Mouse (Mus musculus): ENCODE measurements around the gene Iqcn. TPM values are rescaled to one million over a fixed set of nuclear protein-coding genes. Genes with fewer than 3 reads are reported as not detected.
A peak's percentile ranks its signal among the peaks of the same experiment; 100 is the strongest.

Iqcn gene
- total and polyA plus RNA-seq, 3 experiments: 0.06 TPM; not detected in 2

- intact Hi-C loops (cut with DNase I): no loop called here
- Histone ChIP-seq H3K9ac (ENCODE audit: low read depth, low read length) (no peak overlapping the region), H3K4me3 (no peak overlapping the region), H3K4me1 (ENCODE audit: control insufficient read depth, insufficient read depth, low read length) (peaks cover 16% of the 10 kb centered on the region), H3K79me2 (replicated peaks; ENCODE audit: control insufficient read depth, insufficient read depth, low read length) (no peaks in the 10 kb centered on the region), H3K36me3 (ENCODE audit: control insufficient read depth, insufficient read depth, low read length) (no peaks in the 10 kb centered on the region), H3K27ac (peak overlapping the region; percentile 85; the same call in 1 of the 2 replicates), H3K27me3 (ENCODE audit: control insufficient read depth, insufficient read depth, low read length) (no peaks in the 10 kb centered on the region)
- no peak for DNase-seq
- 65% methylated on average over 3 of the region's 3 CpGs for WGBS
- TF ChIP-seq CTCF (IDR thresholded peaks at IDR 0.05) (no peak), POLR2A (IDR thresholded peaks at IDR 0.05; ENCODE audit: insufficient read depth, low read depth, low read length) (no peak), EP300 (IDR thresholded peaks at IDR 0.05; ENCODE audit: insufficient read depth, low read depth, low read length) (no peak)
These were observed 21.8 kb upstream of the Iqcn start for GRCm38 (mm10) chr8:70681410-70681809.

GRCm38 (mm10) chr8:70682193-70682592, 21.1 kb upstream of the Iqcn start:
- Histone ChIP-seq H3K27ac (peak overlapping the region; percentile 85), H3K4me3 (peak overlapping the region; percentile 15; the same call in 1 of the 2 replicates), H3K27me3 (ENCODE audit: control insufficient read depth, insufficient read depth, low read length) (no peaks in the 10 kb centered on the region), H3K9ac (ENCODE audit: low read depth, low read length) (peak overlapping the region; percentile 31), H3K36me3 (ENCODE audit: control insufficient read depth, insufficient read depth, low read length) (no peaks in the 10 kb centered on the region), H3K79me2 (replicated peaks; ENCODE audit: control insufficient read depth, insufficient read depth, low read length) (no peaks in the 10 kb centered on the region), H3K4me1 (ENCODE audit: control insufficient read depth, insufficient read depth, low read length) (peaks cover 17% of the 10 kb centered on the region)
- intact Hi-C loops (cut with DNase I): no loop called here
- DNase-seq: peak; percentile 81 to 90
- 3% methylated on average over 19 of the region's 19 CpGs for WGBS
- peak; percentile 66; the same call in 1 of the 2 replicates for TF ChIP-seq POLR2A (IDR thresholded peaks at IDR 0.05; ENCODE audit: insufficient read depth, low read depth, low read length)
- TF ChIP-seq CTCF (IDR thresholded peaks at IDR 0.05): peak; percentile 53
- TF ChIP-seq EP300 (IDR thresholded peaks at IDR 0.05; ENCODE audit: insufficient read depth, low read depth, low read length): 0 out of 2 replicates have a peak, but pooled peaks have one; percentile 49

GRCm38 (mm10) chr8:70682692-70683091, 20.6 kb upstream of the Iqcn start:
- H3K27me3 ChIP-seq (ENCODE audit: control insufficient read depth, insufficient read depth, low read length): no peaks in the 10 kb centered on the region
- 42% methylated on average over 3 of the region's 3 CpGs for WGBS
- intact Hi-C loops (cut with DNase I): no loop called here
- no peaks in the 10 kb centered on the region for H3K36me3 ChIP-seq (ENCODE audit: control insufficient read depth, insufficient read depth, low read length)
- H3K27ac ChIP-seq: peak overlapping the region; percentile 85
- TF ChIP-seq POLR2A (IDR thresholded peaks at IDR 0.05; ENCODE audit: insufficient read depth, low read depth, low read length) (no peak), CTCF (IDR thresholded peaks at IDR 0.05) (no peak), EP300 (IDR thresholded peaks at IDR 0.05; ENCODE audit: insufficient read depth, low read depth, low read length) (no peak)
- H3K4me3 ChIP-seq: peak overlapping the region; percentile 15; the same call in 1 of the 2 replicates
- H3K9ac ChIP-seq (ENCODE audit: low read depth, low read length): peak overlapping the region; percentile 31
- no peak for DNase-seq
- no peaks in the 10 kb centered on the region for H3K79me2 ChIP-seq (replicated peaks; ENCODE audit: control insufficient read depth, insufficient read depth, low read length)
- H3K4me1 ChIP-seq (ENCODE audit: control insufficient read depth, insufficient read depth, low read length): peaks cover 21% of the 10 kb centered on the region

- Histone ChIP-seq H3K27ac (no peak overlapping the region), H3K79me2 (replicated peaks; ENCODE audit: control insufficient read depth, insufficient read depth, low read length) (no peaks in the 10 kb centered on the region), H3K4me1 (ENCODE audit: control insufficient read depth, insufficient read depth, low read length) (peaks cover 23% of the 10 kb centered on the region), H3K27me3 (ENCODE audit: control insufficient read depth, insufficient read depth, low read length) (no peaks in the 10 kb centered on the region), H3K9ac (ENCODE audit: low read depth, low read length) (no peak overlapping the region), H3K36me3 (ENCODE audit: control insufficient read depth, insufficient read depth, low read length) (no peaks in the 10 kb centered on the region), H3K4me3 (no peak overlapping the region)
- intact Hi-C loops (cut with DNase I): no loop called here
- DNase-seq: no peak
- 63% methylated on average over 7 of the region's 7 CpGs for WGBS
- TF ChIP-seq POLR2A (IDR thresholded peaks at IDR 0.05; ENCODE audit: insufficient read depth, low read depth, low read length) (no peak), EP300 (IDR thresholded peaks at IDR 0.05; ENCODE audit: insufficient read depth, low read depth, low read length) (no peak), CTCF (IDR thresholded peaks at IDR 0.05) (no peak)
These were observed 19.0 kb upstream of the Iqcn start for GRCm38 (mm10) chr8:70684291-70684690.

- no peaks in the 10 kb centered on the region for H3K36me3 ChIP-seq (ENCODE audit: control insufficient read depth, insufficient read depth, low read length)
- H3K9ac ChIP-seq (ENCODE audit: low read depth, low read length): no peak overlapping the region
- DNase-seq: peak; percentile 76 to 82
- peak overlapping the region; percentile 62 for H3K27ac ChIP-seq
- TF ChIP-seq EP300 (IDR thresholded peaks at IDR 0.05; ENCODE audit: insufficient read depth, low read depth, low read length): 0 out of 2 replicates have a peak, but pooled peaks have one; percentile 9
- TF ChIP-seq CTCF (IDR thresholded peaks at IDR 0.05): no peak
- TF ChIP-seq POLR2A (IDR thresholded peaks at IDR 0.05; ENCODE audit: insufficient read depth, low read depth, low read length): no peak
- H3K27me3 ChIP-seq (ENCODE audit: control insufficient read depth, insufficient read depth, low read length): no peaks in the 10 kb centered on the region
- intact Hi-C loops (cut with DNase I): no loop called here
- H3K4me3 ChIP-seq: no peak overlapping the region
- 25% methylated on average over 8 of the region's 8 CpGs for WGBS
- peaks cover 10% of the 10 kb centered on the region for H3K4me1 ChIP-seq (ENCODE audit: control insufficient read depth, insufficient read depth, low read length)
- no peaks in the 10 kb centered on the region for H3K79me2 ChIP-seq (replicated peaks; ENCODE audit: control insufficient read depth, insufficient read depth, low read length)
These were observed 15.7 kb upstream of the Iqcn start for GRCm38 (mm10) chr8:70687576-70687975.

GRCm38 (mm10) chr8:70688136-70688535, 15.1 kb upstream of the Iqcn start:
- 79% methylated on average over 3 of the region's 3 CpGs for WGBS
- no peaks in the 10 kb centered on the region for H3K27me3 ChIP-seq (ENCODE audit: control insufficient read depth, insufficient read depth, low read length)

More at GRCm38 (mm10) chr8:70688136-70688535, 15.1 kb upstream of the Iqcn start:
- Histone ChIP-seq H3K9ac (ENCODE audit: low read depth, low read length) (no peak overlapping the region), H3K4me1 (ENCODE audit: control insufficient read depth, insufficient read depth, low read length) (peaks cover 10% of the 10 kb centered on the region), H3K4me3 (no peak overlapping the region), H3K79me2 (replicated peaks; ENCODE audit: control insufficient read depth, insufficient read depth, low read length) (no peaks in the 10 kb centered on the region), H3K36me3 (ENCODE audit: control insufficient read depth, insufficient read depth, low read length) (no peaks in the 10 kb centered on the region), H3K27ac (peak overlapping the region; percentile 62; the same call in 1 of the 2 replicates)
- intact Hi-C loops (cut with DNase I): no loop called here
- no peak for DNase-seq
- TF ChIP-seq POLR2A (IDR thresholded peaks at IDR 0.05; ENCODE audit: insufficient read depth, low read depth, low read length) (no peak), EP300 (IDR thresholded peaks at IDR 0.05; ENCODE audit: insufficient read depth, low read depth, low read length) (no peak), CTCF (IDR thresholded peaks at IDR 0.05) (no peak)
